Mouse (Mus musculus): ENCODE results near the gene Olfr721-ps1. TPM values are rescaled to one million over a fixed set of nuclear protein-coding genes. Genes with fewer than 3 reads are reported as not detected.

The Olfr721-ps1 gene
- polyA plus RNA-seq, 1 experiment from 2014 or later: not detected

DNA sequence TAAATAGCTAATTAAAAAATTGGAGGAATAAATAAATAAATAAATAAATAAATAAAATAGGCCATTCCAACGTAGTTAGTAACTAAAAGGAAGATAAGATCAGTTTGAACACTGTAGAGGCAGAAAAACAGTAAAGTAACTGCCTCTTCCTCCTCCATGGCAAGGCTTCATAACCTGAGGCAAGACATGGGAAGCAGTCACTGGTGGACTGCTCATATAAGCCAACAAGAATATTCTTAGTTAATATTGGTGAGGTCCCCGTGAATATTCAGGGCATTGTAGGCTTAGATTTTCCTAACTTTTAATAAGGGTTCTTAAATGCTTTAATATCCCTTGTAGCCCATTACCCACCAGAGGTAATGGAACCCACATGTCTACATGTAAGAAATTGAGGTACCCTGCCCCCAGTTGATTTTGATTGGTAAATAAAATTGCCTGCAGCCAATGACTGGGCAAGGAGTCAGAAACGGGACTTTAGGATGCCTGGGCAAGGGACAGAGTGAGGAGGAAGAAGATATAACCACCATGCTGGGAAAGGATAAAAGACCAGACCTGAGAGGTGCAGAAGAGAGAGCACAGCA, 35.1 kb downstream of the Olfr721-ps1 start:
- no peak overlapping the region for H3K9ac ChIP-seq (replicated peaks; ENCODE audit: low read depth, low read length)
- H3K36me3 ChIP-seq (ENCODE audit: control insufficient read depth, insufficient read depth): no peaks in the 10 kb centered on the region
- no peak overlapping the region for H3K4me2 ChIP-seq (ENCODE audit: low read length)
- no peak overlapping the region for H3K27ac ChIP-seq (ENCODE audit: low read length)
- H3K4me1 ChIP-seq (replicated peaks; ENCODE audit: control insufficient read depth, insufficient read depth, low read length): no peaks in the 10 kb centered on the region
- WGBS: 74% methylated on average over 3 of the region's 3 CpGs
- H3K4me3 ChIP-seq (replicated peaks; ENCODE audit: low read length): no peak overlapping the region
- no peaks in the 10 kb centered on the region for H3K27me3 ChIP-seq (replicated peaks; ENCODE audit: control insufficient read depth, insufficient read depth, low read length)
- H3K9me3 ChIP-seq (ENCODE audit: control insufficient read depth, low read length): no peaks in the 10 kb centered on the region
- ATAC-seq: no peak

Other genes with a start within 250 kb of the Olfr721-ps1 start
- not detected in 2 replicates for gene Olfr720, start 214.5 kb upstream of the Olfr721-ps1 start, polyA plus RNA-seq (2015; fragmentation: Nextera tagmentation; extraction: Ambion mirVana)
- not detected in 2 replicates for gene Olfr31, start 78.5 kb upstream of the Olfr721-ps1 start, polyA plus RNA-seq (2015; fragmentation: Nextera tagmentation; extraction: Ambion mirVana)
- 0.93 and 1.4 TPM in 2 replicates for gene Il3ra, start 55.0 kb upstream of the Olfr721-ps1 start, polyA plus RNA-seq (2015; fragmentation: Nextera tagmentation; extraction: Ambion mirVana)